Mouse (Mus musculus) MEL (cell line): ENCODE results near the gene Tgfbrap1. TPM values are rescaled to one million over a fixed set of nuclear protein-coding genes. Genes with fewer than 3 reads are reported as not detected.

ENCODE experiments used
- DNase-seq: peaks from one replicate; pipeline ENCODE4 v3.0.0; 2011; ENCODE audit warnings: low read depth, low spot score
- H3K27ac ChIP-seq: 2 replicates; pipeline ENCODE4 v1.5.1; 2012; ENCODE audit warnings: low read depth, mild to moderate bottlenecking, control low read depth, low read length, moderate library complexity; ENCODE audit not compliant: control insufficient read depth
- H3K27me3 ChIP-seq, 2 experiments: fragments of 150-350 bp in 1 of 2; sonication (generic) in 1 of 2; 2 replicates each; pipeline ENCODE4 v1.6.1; 2012; ENCODE audit warnings: low read length in 2 of 2, mild to moderate bottlenecking in 2 of 2, improper control_type of control experiment in 1 of 2, moderate library complexity in 1 of 2; ENCODE audit not compliant: insufficient read depth in 2 of 2, control insufficient read depth in 1 of 2
- H3K36me3 ChIP-seq, 2 experiments: 2 replicates each; pipeline ENCODE4 v1.6.1; 2012 to 2014; ENCODE audit warnings: low read length in 2 of 2, improper control_type of control experiment in 1 of 2, inconsistent platforms in 1 of 2, mild to moderate bottlenecking in 1 of 2; ENCODE audit not compliant: insufficient read depth in 2 of 2, control insufficient read depth in 1 of 2
- H3K4me1 ChIP-seq, 2 experiments: fragments of 150-350 bp in 1 of 2; sonication (generic) in 1 of 2; 2 replicates each; pipeline ENCODE4 v1.6.1; 2012; ENCODE audit warnings: low read length in 2 of 2, improper control_type of control experiment in 1 of 2, mild to moderate bottlenecking in 1 of 2; ENCODE audit not compliant: insufficient read depth in 2 of 2, control insufficient read depth in 1 of 2
- H3K4me3 ChIP-seq, 2 experiments: fragments of 150-350 bp in 1 of 2; sonication (generic) in 1 of 2; 2 replicates each; pipeline ENCODE4 v1.5.1; 2012; ENCODE audit warnings: low read depth in 2 of 2, low read length in 2 of 2, mild to moderate bottlenecking in 2 of 2, moderate library complexity in 2 of 2, control low read depth in 1 of 2, improper control_type of control experiment in 1 of 2; ENCODE audit not compliant: control insufficient read depth in 1 of 2, insufficient read depth in 1 of 2
- H3K79me2 ChIP-seq: 2 replicates; pipeline ENCODE4 v1.6.1; 2012; ENCODE audit warnings: mild to moderate bottlenecking, low read length, moderate library complexity; ENCODE audit not compliant: control insufficient read depth, poor library complexity, insufficient read depth
- H3K9ac ChIP-seq: 2 replicates; pipeline ENCODE4 v1.6.1; 2012; ENCODE audit warnings: low read depth, mild to moderate bottlenecking, control low read depth, low read length, moderate library complexity; ENCODE audit not compliant: control insufficient read depth, poor library complexity, severe bottlenecking
- H3K9me3 ChIP-seq: fragments of 150-350 bp; sonication (generic); replicated peaks from 2 replicates; pipeline ENCODE4 v1.6.1; 2012; ENCODE audit warnings: mild to moderate bottlenecking, low read length, improper control_type of control experiment, moderate library complexity; ENCODE audit not compliant: insufficient read depth
- BHLHE40 ChIP-seq: IDR thresholded peaks from 2 replicates; pipeline ENCODE4 v1.6.1; 2012; ENCODE audit warnings: low read depth, mild to moderate bottlenecking, inconsistent platforms, low read length, improper control_type of control experiment, borderline replicate concordance
- CHD1 ChIP-seq: IDR thresholded peaks from 2 replicates; pipeline ENCODE4 v1.6.1; 2012; ENCODE audit warnings: low read depth, mild to moderate bottlenecking, inconsistent platforms, low read length, improper control_type of control experiment
- CTCF ChIP-seq, 3 experiments: IDR thresholded peaks in 2 of 3; conservative IDR thresholded peaks in 1 of 3; 2 replicates each; pipeline ENCODE4 v1.5.1; 2011 to 2012; ENCODE audit warnings: low read length in 3 of 3, low read depth in 2 of 3, mild to moderate bottlenecking in 2 of 3, improper control_type of control experiment in 1 of 3, inconsistent platforms in 1 of 3, mixed read lengths in 1 of 3, moderate library complexity in 1 of 3; ENCODE audit not compliant: control insufficient read depth in 1 of 3, insufficient read depth in 1 of 3, poor library complexity in 1 of 3, severe bottlenecking in 1 of 3
- E2F4 ChIP-seq: IDR thresholded peaks from 2 replicates; pipeline ENCODE4 v1.6.1; 2011; ENCODE audit warnings: low read depth, low read length, improper control_type of control experiment, borderline replicate concordance
- ELF1 ChIP-seq: IDR thresholded peaks from 2 replicates; pipeline ENCODE4 v1.6.1; 2014; ENCODE audit warnings: low read depth, mild to moderate bottlenecking, inconsistent platforms, low read length, improper control_type of control experiment, moderate library complexity
- HCFC1 ChIP-seq: IDR thresholded peaks from 2 replicates; pipeline ENCODE4 v1.6.1; 2012; ENCODE audit warnings: low read depth, mild to moderate bottlenecking, inconsistent platforms, low read length, improper control_type of control experiment, moderate library complexity
- JUND ChIP-seq: IDR thresholded peaks from 2 replicates; pipeline ENCODE4 v1.6.1; 2011; ENCODE audit warnings: low read depth, mild to moderate bottlenecking, improper control_type of control experiment, low read length
- KAT2A ChIP-seq: conservative IDR thresholded peaks from 2 replicates; pipeline ENCODE4 v1.6.1; 2012; ENCODE audit warnings: low read depth, low read length, improper control_type of control experiment, inconsistent platforms
- MAX ChIP-seq: IDR thresholded peaks from 2 replicates; pipeline ENCODE4 v1.6.1; 2011; ENCODE audit warnings: low read length, improper control_type of control experiment
- MAZ ChIP-seq: IDR thresholded peaks from 2 replicates; pipeline ENCODE4 v1.6.1; 2012; ENCODE audit warnings: low read depth, mild to moderate bottlenecking, inconsistent platforms, low read length, improper control_type of control experiment
- MXI1 ChIP-seq: IDR thresholded peaks from 2 replicates; pipeline ENCODE4 v1.6.1; 2011; ENCODE audit warnings: mild to moderate bottlenecking, low read depth, low read length, improper control_type of control experiment
- MYB ChIP-seq: IDR thresholded peaks from 2 replicates; pipeline ENCODE4 v1.6.1; 2011; ENCODE audit warnings: mild to moderate bottlenecking, low read depth, low read length, improper control_type of control experiment
- MYC ChIP-seq: IDR thresholded peaks from 2 replicates; pipeline ENCODE4 v1.6.1; 2011; ENCODE audit warnings: low read depth, mild to moderate bottlenecking, low read length, improper control_type of control experiment, moderate library complexity
- NELFE ChIP-seq: IDR thresholded peaks from 2 replicates; pipeline ENCODE4 v1.6.1; 2011; ENCODE audit warnings: low read depth, low read length, improper control_type of control experiment
- NRF1 ChIP-seq: IDR thresholded peaks from 2 replicates; pipeline ENCODE4 v1.6.1; 2014; ENCODE audit warnings: low read depth, mild to moderate bottlenecking, inconsistent platforms, low read length, improper control_type of control experiment, moderate library complexity; ENCODE audit not compliant: poor library complexity, insufficient read depth, severe bottlenecking
- POLR2A ChIP-seq, 2 experiments: IDR thresholded peaks; 2 replicates each; pipeline ENCODE4 v1.6.1; 2011 to 2012; ENCODE audit warnings: low read length in 2 of 2, mild to moderate bottlenecking in 2 of 2, control low read depth in 1 of 2, improper control_type of control experiment in 1 of 2, low read depth in 1 of 2, moderate library complexity in 1 of 2; ENCODE audit not compliant: control insufficient read depth in 1 of 2, insufficient read depth in 1 of 2, poor library complexity in 1 of 2
- RAD21 ChIP-seq: IDR thresholded peaks from 2 replicates; pipeline ENCODE4 v1.6.1; 2011; ENCODE audit warnings: mild to moderate bottlenecking, low read depth, low read length, improper control_type of control experiment
- RCOR1 ChIP-seq: IDR thresholded peaks from 2 replicates; pipeline ENCODE4 v1.6.1; 2012; ENCODE audit warnings: low read depth, mild to moderate bottlenecking, inconsistent platforms, low read length, improper control_type of control experiment
- SMC3 ChIP-seq: IDR thresholded peaks from 2 replicates; pipeline ENCODE4 v1.6.1; 2011; ENCODE audit warnings: low read depth, low read length, improper control_type of control experiment
- TAL1 ChIP-seq: IDR thresholded peaks from 2 replicates; pipeline ENCODE4 v1.6.1; 2012; ENCODE audit warnings: mild to moderate bottlenecking, inconsistent platforms, low read length, moderate library complexity, mixed read lengths
- TBP ChIP-seq: IDR thresholded peaks from 2 replicates; pipeline ENCODE4 v1.8.0; 2011; ENCODE audit warnings: low read depth, low read length, improper control_type of control experiment
- TCF12 ChIP-seq: IDR thresholded peaks from 2 replicates; pipeline ENCODE4 v1.6.1; 2014; ENCODE audit warnings: low read depth, mild to moderate bottlenecking, inconsistent platforms, low read length, improper control_type of control experiment, moderate library complexity
- UBTF ChIP-seq: IDR thresholded peaks from 2 replicates; pipeline ENCODE4 v1.6.1; 2012; ENCODE audit warnings: low read depth, mild to moderate bottlenecking, inconsistent platforms, low read length, improper control_type of control experiment, moderate library complexity, borderline replicate concordance; ENCODE audit not compliant: insufficient read depth
- USF2 ChIP-seq, 2 experiments: IDR thresholded peaks; 2 replicates each; pipeline ENCODE4 v1.6.1; 2011 to 2012; ENCODE audit warnings: improper control_type of control experiment in 2 of 2, low read length in 2 of 2, borderline replicate concordance in 1 of 2, inconsistent platforms in 1 of 2, low read depth in 1 of 2, mild to moderate bottlenecking in 1 of 2; ENCODE audit not compliant: insufficient read depth in 1 of 2
- ZC3H11A ChIP-seq: IDR thresholded peaks from 2 replicates; pipeline ENCODE4 v1.6.1; 2012; ENCODE audit warnings: low read depth, mild to moderate bottlenecking, inconsistent platforms, low read length, improper control_type of control experiment
- ZMIZ1 ChIP-seq: IDR thresholded peaks from 2 replicates; pipeline ENCODE4 v1.6.1; 2012; ENCODE audit warnings: low read depth, mild to moderate bottlenecking, inconsistent platforms, low read length, improper control_type of control experiment, moderate library complexity
- polyA plus RNA-seq, 2 experiments: library from polyadenylated mRNA; stranded (reverse) in 1 of 2; unstranded in 1 of 2; fragments of >175 nt in 1 of 2; fragments of >200 nt in 1 of 2; gene quantifications; 2 replicates each; pipeline versions ENCODE4 v1.2.1 to v1.2.4; 2012; ENCODE audit warnings: low replicate concordance in 2 of 2, low read depth in 1 of 2; ENCODE audit not compliant: insufficient read length in 2 of 2, insufficient read depth in 1 of 2, missing spikeins in 1 of 2
- total RNA-seq: library from RNA; depleted of rRNA; stranded (reverse); fragments of 300-350 nt; gene quantifications from 2 replicates; pipeline ENCODE4 v1.2.3, GENCODE M21; 2012

Tgfbrap1 gene
- total and polyA plus RNA-seq, 3 experiments, result 9.2 to 17.6 TPM; not detected in 1

DNA sequence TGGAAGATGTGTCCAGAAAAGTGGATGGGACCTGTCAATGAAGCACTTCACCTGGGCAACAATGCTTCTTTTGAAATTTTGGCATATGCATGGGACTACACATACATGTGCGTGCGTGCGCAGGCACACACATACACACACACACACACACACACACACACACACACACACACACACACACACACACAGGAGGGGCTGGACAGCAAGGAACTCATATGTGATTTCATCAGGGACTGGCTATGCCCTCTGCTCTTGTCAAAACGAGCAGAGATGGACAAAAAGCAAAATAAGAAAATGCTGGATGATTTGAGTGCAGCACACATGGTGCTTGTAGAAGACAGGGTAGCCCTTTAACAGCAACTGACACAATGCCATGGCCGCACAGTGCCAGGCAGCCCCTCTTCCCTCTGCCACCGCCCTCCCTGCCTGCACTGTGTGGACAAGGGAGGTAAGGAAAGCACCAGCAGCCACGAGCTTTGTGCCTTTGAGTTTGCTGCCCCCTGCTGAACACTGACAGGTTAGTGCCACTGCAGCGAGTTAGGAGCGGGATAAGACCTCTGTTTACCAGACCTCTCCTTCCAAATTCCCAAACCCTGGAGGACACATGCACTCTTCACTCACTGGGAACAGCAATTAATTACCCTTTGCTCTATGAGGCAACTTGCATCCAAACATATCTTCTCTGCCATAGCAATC, 32.7 kb downstream of the Tgfbrap1 start:
- Histone ChIP-seq H3K9me3 (no peaks in the 10 kb centered on the region), H3K36me3 (peaks cover 1 to 4% of the 10 kb centered on the region in 2 experiments), H3K4me1 (peaks cover 2 to 4% of the 10 kb centered on the region in 2 experiments; a peak in 3 of 4 replicates), H3K4me3 (no peak overlapping the region), H3K9ac (no peak overlapping the region), H3K27me3 (no peaks in the 10 kb centered on the region), H3K27ac (no peak overlapping the region), H3K79me2 (no peaks in the 10 kb centered on the region)
- no peak for TF ChIP-seq JUND
- peak; percentile 54 for TF ChIP-seq SMC3
- TF ChIP-seq TBP, result no peak
- TF ChIP-seq POLR2A (IDR thresholded peaks at IDR 0.05; ENCODE audit: control insufficient read depth in 1 of 2, insufficient read depth in 1 of 2, low read depth in 1 of 2, low read length in 2 of 2, poor library complexity in 1 of 2), result no peak
- TF ChIP-seq CHD1, result no peak
- no peak for TF ChIP-seq NELFE
- TF ChIP-seq USF2 (IDR thresholded peaks at IDR 0.05; ENCODE audit: borderline replicate concordance in 1 of 2, insufficient read depth in 1 of 2, low read depth in 1 of 2, low read length in 2 of 2), result no peak
- no peak for TF ChIP-seq UBTF
- TF ChIP-seq ZC3H11A, result 0 out of 2 replicates have a peak, but pooled peaks have one; percentile 13
- TF ChIP-seq HCFC1, result no peak
- no peak for TF ChIP-seq MAZ
- TF ChIP-seq ELF1, result no peak
- TF ChIP-seq RCOR1, result no peak
- no peak for TF ChIP-seq E2F4
- TF ChIP-seq BHLHE40, result no peak
- TF ChIP-seq ZMIZ1, result no peak
- no peak for TF ChIP-seq MYB
- no peak for TF ChIP-seq MXI1
- TF ChIP-seq TAL1, result no peak
- peak; percentile 47 to 63 (median 57) for TF ChIP-seq CTCF (IDR thresholded peaks at IDR 0.05 in 2 of 3, conservative IDR thresholded peaks at IDR 0.05 in 1 of 3; ENCODE audit: control insufficient read depth in 1 of 3, insufficient read depth in 1 of 3, low read depth in 2 of 3, low read length in 3 of 3, poor library complexity in 1 of 3, severe bottlenecking in 1 of 3)
- TF ChIP-seq KAT2A, result no peak
- peak; percentile 52 for TF ChIP-seq RAD21
- no peak for TF ChIP-seq TCF12
- no peak for TF ChIP-seq MAX
- no peak for TF ChIP-seq NRF1
- TF ChIP-seq MYC, result no peak
- peak; percentile 49 for DNase-seq
